Mouse (Mus musculus) layer of hippocampus, adult 11-12 months (tissue): ENCODE measurements around the gene Coq10b.
"Not testable (repeated sequence)": the region's sequence is repeated elsewhere in the genome, so short reads cannot be mapped to it uniquely, and the experiment has no call there.

Source experiments
- DNase-seq: peaks from one replicate; pipeline ENCODE4 v3.0.0; 2022; ENCODE audit warnings: low spot score

Gene Coq10b

DNA sequence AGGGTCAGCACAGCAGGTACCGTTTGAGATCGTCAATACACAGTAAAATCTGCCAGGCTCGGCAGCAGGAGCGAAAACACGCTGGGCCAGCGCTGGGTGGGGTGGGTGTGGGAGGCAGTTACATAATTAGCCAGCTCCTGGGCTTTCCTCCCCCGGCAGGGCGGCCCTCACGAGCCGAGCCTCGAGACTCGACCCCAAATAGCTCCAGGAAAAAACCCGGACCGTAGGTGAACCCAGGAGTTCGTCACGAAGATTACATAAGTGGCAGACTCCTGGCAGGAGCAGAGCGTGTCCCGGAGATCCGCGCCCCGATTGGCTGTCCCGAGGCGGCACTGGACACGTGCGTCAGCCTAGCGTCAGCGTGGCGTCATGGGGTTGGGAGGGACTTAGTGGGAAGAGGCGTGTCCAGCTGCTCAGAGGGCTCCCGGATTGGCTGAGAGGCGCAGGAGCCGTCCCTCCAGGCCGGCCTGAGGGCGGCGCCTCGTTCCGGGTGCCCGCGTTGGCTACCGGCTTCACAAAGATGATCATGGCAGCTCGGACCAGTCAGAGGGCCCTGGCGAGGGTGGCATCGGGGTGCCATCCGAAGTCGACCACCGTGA is at the start of gene Coq10b:
Gene Coq10b, plus strand, starts transcription at position 416 of the 599 bp plus-strand sequence.
- peak; percentile 99 for DNase-seq

DNA sequence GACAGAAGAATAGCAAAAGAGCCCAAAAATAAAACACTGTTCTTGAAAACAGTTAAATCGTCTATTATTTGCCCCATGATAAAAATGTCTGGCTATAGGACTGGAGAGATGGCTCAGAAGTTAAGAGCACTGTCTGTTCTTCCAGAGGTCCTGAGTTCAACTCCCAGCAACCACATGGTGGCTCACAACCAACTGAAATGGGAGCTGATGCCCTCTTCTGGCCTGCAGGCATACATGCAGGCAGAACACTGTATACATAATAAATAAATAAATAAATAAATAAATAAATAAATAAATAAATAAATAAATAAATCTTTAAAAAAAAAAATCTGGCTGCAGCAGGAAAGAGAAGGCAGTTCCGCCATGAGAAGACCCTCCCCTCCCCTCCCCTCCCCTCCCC is 44.3 kb upstream of the Coq10b start:
- not testable (repeated sequence) for DNase-seq

- DNase-seq = no peak
These were observed 40.1 kb upstream of the Coq10b start for GRCm38 (mm10) chr1:55012513-55012912.

DNA sequence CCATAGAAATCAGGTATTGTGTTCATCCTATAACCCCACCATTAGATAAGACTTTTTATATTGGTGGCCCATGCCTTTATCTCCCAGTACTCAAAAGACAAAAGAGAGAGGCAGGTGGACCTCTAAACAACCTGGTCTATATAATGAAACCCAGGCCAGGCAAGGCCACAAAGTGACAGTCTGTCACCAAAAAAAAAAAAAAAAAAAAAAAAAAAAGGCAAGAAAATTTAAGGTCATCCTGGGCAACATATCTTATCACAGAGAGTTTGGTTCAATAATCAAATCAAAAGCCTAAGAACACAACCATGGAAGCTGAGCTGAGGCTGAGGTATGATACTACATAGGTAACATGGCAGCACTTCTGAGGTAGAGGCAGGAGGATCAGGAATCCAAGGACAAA is 30.7 kb upstream of the Coq10b start:
- DNase-seq = no peak

DNA sequence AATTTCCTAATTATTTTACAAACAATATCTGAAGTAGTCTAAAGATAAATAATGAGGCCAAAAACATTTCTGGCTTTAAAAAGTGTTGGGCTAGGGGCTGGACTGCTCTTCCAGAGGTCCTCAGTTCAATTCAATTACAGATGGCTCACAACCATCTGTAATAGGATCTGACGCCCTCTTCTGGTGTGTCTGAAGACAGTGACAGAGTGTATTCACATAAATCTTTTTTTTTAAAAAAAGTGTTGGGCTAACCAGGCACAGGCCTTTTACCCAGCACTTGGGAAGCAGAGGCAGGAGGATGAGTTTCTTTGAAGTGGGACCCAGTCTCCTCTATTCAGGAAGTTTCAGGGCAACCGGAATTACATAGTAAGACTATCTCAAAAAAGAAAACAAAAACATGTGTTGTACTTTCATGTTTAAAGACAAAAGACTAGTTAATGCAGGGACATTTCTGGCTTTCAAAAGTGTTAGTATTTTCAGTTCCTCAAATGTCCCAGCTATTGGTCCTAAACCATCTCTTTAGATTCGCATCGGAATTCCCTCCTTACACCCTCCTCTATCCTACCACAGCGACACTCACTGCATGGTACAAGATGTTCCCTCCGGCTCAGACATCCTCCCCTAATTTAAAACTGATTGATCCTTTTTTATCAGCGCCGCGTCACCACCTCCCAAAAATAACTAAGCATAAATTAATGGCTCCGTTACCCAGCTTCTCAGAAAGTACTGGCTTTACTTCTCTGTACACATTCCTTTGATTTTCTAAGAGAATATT is 26.7 kb upstream of the Coq10b start:
- peak; percentile 28 for DNase-seq

DNA sequence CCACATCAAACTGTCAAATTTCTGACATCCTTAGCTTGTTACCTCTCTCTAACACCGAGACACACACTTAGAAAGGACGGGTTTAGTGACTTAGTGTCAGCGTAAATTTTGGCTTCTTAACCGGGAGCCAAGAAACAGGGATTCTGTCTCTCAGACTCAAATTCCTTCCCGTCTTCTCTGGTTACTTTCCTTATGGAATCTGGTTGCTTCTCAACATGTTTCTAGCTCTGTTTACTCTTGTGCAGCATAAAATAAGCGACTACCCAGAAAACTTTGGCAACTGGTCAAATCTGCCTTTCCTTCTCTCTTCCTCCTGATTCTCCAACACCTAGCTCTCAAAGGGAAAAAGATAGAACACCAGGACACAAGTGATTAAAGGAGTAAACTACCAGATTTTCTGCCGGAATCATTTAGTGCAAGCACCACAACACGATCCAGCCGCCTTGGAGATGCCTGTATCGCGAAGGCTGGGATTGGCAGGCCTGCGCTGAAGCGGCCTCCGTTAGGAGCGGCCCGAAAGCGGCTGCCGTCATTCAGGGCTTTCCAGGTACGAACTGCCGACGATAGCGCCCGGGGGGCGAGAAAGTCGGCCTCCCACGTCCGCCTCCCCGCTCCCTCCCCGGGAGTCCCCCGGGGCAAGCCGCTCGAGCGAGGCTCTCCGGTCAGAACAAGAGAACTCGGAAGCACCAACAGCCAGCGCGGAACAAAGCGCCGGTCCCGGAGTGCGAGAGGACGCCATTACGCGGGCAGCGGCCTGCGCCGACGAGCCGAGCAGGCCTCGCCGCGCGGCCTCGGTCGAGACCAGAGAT is 25.9 kb upstream of the Coq10b start:
- DNase-seq = peak; percentile 11

GRCm38 (mm10) chr1:55027253-55027801 is 25.2 kb upstream of the Coq10b start, which contains the start of gene Sf3b1:
Gene Sf3b1, minus strand, starts transcription at chr1:55027481.
- DNase-seq = peak; percentile 96

DNA sequence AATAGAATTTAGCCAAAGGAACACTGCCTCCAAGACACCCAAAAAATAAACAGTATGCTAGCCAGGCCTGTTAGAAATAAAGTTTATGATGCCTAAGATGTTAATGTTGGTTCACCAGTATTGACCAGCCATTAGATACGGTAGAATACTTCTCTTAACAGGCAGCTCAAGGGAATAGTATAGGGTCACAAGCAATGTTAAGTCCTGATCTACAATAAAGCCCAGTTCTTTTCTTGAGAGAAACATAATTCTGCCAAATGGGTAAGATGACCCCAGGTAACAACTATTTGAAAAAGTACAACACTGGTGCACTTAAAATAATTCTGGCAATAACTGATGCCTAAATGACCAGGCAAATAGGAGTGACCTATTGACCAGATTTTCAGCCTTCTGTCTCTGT is 24.6 kb upstream of the Coq10b start:
- no peak for DNase-seq

DNA sequence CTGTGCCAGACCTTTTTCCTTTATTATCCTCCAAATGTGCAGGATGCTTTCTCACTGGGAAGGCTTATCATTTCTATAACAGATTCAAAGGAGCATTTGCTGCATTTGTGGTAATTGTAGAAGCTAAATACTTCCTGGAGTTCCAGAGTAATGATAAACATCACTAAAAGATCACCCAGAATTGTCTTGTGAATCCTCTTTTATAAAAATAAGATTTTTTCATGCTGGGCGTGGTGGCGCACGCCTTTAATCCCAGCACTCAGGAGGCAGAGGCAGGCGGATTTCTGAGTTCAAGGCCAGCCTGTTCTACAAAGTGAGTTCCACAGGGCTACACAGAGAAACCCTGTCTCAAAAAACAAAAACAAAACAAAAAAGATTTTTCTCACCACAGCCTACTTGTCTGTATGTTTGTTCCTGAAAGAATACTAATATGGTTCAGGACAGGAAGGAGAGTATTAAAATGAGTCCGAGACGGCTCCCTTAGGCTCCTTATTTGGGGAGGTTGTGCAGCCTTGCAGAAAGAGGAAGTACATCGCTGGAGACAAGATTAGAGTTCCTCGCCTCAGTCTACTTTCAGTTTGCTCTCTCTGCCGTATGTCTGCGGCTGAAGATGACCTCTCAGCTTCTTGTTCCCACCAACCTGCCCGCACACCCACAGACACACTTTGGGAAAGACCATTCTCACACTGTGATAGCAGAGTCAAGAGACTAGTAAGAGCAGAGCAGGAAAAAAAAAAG is 23.9 kb upstream of the Coq10b start:
- peak; percentile 29 for DNase-seq

GRCm38 (mm10) chr1:55029446-55029845 is 23.1 kb upstream of the Coq10b start:
- DNase-seq = no peak

GRCm38 (mm10) chr1:55031026-55031779 is 21.4 kb upstream of the Coq10b start:
- DNase-seq = no peak

- no peak for DNase-seq
These were observed 12.6 kb upstream of the Coq10b start for GRCm38 (mm10) chr1:55039944-55040343.

GRCm38 (mm10) chr1:55041691-55042090 is 10.9 kb upstream of the Coq10b start:
- no peak for DNase-seq

DNA sequence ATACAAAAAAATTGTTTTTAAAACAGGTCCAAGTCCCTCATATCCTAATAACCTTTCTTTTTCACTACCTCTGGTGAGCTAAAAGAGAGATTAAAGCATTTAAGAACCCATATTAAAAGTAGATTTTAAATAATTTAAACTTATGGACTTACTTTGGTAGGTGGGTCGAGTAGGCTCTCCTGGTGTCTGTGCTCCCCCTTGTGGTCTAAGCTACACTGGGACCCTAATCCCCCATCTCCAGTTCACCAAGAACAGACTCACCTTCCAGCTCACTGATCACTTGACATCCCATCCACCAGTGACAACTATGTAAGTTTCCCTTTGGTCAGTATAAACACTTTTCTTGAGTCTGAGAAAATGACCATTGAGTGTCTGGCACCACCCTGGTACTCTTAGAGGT is 10.3 kb upstream of the Coq10b start:
- no peak for DNase-seq

GRCm38 (mm10) chr1:55043164-55043563 is 9.4 kb upstream of the Coq10b start:
- no peak for DNase-seq

GRCm38 (mm10) chr1:55048841-55049587 is 3.6 kb upstream of the Coq10b start:
- no peak for DNase-seq

GRCm38 (mm10) chr1:55051671-55052070 is 899 bp upstream of the Coq10b start:
- DNase-seq = no peak

DNA sequence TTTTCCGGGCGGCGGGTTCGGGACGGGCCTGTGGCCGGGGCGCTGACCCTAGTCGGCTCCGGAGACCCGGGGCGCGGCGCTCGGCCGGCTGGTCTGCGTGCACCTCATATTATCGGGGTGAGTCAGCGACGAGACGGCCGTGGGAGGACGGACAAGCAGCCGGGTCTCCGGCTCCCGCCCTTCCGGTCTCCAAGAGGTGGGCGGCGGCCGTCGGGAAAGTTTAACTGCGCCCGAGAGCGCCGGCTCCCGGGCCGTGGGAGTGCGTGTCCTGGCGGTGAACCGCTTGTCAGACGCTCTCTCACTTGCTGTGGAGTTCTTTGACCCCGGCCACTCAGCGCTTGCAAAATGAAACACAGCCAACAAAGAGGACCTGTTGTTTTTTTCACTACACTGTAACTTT is 435 bp downstream of the Coq10b start:
- no peak for DNase-seq

- no peak for DNase-seq
These were observed 1.0 kb downstream of the Coq10b start for GRCm38 (mm10) chr1:55053596-55053995.
